Mouse (Mus musculus): ENCODE measurements at regions not wholly inside any gene's neighbourhood (a gene's known extent, or its start where the extent isn't known, plus 50 kb on each side); places are given as distances from the start of the nearest gene placed in this dataset.
"Not testable (repeated sequence)": the region's sequence is repeated elsewhere in the genome, so short reads cannot be mapped to it uniquely, and the experiment has no call there.

DNA sequence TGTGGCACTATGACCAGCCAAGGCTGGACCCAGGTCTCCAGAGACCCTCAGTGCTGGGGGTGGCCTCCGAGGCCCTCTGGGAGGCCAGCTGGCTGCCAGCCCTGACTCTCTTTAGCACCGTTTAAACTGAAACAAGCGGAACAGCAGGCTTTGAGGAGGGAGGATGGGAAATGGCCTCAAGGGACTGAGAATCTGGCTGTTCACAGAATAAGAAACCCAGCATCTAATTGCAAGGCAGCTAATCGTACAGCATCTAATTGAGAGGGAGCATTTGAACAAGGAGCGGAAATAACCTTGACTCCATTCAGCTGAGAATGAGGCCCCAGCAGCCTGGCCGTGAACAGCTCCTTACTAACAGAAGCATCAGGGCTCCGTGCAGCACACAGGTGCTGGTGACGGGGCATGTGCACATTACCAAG, 129.2 kb upstream of the Nabp1 start:
- in situ Hi-C loops (cut with MboI, MseI) = no loop called here

DNA sequence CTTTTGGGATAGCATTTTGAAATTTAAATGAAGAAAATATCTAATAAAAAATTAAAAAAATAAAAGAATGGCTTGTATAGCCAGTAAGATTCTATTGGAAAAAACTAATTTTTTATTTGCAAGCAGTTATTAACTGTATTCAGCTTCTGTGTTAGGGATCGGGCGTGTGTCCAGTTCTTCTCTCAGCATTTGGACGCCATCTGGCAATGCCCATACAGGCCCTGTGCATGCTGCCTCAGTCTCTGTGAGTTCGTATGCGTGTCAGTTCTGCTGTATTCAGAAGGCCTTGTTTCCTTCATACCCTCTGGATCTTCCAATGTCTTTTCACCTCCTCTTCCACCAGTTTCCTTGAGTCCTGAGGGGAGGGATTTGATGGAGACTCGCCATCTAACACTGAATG, 123.8 kb upstream of the Nabp1 start:
- in situ Hi-C loops (cut with MboI, MseI) = no loop called here

DNA sequence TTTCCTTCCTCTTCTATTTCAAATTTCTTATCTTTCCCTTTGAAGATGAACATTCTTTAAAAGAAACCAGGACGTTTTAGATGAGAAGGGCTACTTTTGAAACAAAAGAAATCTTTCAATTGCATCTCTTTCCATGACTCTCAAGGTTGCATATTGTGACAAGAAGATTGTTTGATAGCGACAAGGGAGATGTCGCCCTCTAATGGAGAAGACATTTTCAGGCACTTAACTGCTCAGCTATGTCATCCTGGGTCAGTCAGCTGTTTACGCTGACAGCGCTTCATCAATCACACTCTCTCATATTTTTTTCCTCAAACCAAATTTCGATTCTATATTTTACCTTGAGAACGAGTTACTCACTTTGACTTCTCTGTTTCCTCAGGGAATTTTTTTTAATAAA, 122.2 kb upstream of the Nabp1 start:
- in situ Hi-C loops (cut with MboI, MseI) = no loop called here

DNA sequence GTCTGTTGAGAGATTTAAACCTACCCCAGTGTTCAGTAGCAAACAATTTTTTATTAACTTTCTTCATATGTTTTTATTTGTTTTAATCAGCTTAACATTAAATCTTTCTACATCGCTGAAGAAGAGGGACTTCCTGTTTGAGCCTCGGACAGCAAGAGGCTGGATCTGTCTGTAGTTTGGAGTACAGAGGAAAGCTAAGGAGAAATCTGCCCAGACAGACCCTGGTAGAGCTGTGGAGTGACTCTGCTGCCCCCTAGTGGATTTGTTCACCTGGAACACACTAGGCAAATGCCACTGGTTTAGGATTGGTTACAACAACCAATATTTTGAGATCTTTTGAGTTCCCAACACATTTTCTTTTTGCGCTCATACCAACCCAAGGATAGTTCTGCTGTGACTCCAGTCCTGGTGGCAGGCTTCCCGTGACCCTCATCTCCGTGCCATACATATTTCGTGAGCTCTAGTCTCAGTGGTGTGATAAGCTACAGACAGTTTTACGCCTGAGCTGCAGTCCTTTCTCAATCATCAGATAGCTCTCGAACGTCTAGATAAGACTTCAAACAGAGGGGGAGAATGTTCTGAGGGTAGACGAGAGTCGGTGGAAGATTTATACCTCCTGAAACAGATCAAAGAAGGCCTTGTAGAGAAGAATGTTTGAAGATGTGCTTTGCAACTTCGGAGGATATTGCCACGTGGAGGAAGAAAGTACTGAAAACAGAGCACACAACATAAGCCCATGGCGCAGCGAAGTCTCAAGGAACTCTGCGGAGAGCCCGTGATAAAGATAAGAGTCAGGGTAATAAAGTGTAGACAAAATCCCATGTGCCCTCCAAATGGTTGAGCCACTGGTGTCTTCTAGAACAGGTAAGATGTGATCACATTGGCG, 119.0 kb upstream of the Nabp1 start:
- in situ Hi-C loops (cut with MboI, MseI) = loop anchor here (5.0 kb wide), 2 partner anchors 135 to 245 kb away; no protein-coding TSS in a partner anchor

DNA sequence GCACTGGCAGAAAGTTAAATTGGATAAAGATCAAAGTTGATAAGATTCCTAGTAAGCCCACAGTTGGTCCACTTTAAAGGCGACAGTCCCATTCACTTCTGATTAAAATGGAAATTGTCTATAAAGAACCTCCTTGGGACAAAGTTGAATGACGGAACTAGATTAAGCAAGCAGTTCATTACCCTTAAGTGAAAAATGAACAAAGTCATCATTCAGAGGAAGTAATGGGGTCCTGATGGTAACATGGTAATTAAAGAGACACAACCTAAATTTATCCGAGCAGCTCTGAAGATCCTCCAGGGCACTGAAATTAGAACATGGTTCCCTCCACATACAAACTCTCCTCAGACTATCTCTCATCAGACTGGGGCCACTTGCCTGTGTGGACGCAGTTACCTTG, 116.4 kb upstream of the Nabp1 start:
- in situ Hi-C loops (cut with MboI, MseI) = loop anchor here (5.0 kb wide), 2 partner anchors 132 to 242 kb away; no protein-coding TSS in a partner anchor

DNA sequence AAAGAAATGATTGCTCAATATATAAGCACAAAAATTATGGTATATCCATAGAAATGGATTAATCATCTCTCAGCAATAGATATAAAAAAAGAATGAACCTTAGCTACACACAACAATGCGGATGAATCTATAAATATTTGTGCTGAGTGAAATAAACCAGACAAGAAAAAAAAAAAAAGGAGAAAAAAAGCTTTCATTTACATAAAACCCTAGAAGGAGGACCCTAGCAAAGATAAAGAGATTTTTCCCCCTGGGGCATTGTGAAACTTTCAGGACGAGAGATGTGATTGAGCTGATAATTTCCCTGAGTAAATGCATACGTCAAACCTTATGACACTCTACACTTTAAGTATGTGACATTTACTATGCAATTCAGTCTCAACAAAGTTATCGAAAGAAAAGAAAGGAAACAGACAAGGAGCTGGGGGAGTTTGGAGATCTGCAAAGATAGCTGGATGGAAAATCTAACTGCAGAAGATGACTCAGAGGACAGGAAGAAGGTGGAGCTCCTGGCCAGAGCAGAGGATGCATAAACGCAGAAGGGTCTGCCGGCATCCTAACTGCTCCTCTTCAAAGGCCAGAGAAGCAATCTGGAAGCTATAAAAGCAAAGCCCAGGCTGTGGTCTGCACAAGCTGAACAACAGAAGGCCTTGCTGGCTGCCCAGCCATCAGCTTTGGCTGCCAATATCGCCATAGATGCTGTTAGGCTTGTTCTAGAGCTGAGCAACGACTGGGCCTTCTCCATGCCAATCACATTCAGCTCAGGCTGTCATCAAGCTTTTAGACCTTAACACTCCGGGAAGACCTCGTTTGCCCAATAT, 115.6 kb upstream of the Nabp1 start:
- in situ Hi-C loops (cut with MboI, MseI) = no loop called here

DNA sequence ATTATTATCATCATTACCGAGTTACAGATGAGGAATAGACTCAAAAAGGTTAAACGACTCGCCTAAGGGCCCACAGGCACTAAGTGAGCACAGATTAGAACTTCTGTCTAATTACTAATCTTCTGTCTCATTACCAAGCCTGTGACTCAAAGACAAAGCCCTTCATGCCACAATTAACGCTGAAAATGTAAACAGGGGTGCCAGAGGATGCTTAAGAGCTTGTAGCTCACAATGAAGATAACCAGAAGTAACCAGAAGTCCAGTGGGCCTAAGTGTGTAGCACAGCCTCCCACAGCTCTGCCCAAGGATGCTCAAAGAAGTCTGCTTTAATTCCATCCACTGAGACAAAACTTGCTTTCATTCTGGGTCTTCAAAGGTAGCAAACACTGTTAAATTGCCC, 113.7 kb upstream of the Nabp1 start:
- in situ Hi-C loops (cut with MboI, MseI) = no loop called here

DNA sequence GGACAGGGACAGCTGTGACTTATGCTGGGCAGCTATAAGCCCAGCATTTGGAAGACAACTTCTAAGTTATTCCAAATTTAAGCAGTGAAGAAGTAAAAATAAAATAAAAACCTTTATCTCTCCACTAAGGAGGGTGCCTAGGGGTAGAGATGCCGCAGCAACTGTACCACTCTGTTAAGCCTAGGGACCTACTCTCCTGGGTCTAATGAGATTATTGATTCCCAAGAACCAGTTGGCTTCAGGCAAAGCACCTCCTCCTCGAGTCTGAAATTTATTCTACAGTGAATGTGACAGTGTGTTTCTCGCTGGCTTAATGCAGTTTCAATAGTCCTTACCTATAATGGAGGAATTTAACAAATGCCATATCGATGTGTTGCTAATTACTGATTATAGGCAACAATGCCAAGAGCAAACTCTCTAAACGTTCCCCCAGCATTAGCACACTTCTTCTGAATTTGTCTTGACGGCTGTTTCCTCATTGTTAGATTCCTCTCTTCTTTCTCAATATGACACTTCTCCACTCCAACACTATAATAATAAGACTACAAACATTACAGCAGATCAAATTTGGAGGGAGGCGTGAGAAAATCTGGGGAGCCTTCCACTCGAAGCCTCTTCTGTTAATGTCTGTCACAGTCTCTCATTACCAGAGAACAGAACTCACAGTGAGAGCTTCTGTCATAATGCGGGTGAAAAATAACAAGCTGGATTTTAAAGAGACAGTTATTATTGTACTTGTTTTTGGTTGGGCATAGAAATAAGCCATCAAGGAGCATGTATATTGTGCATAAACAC, 112.6 kb upstream of the Nabp1 start:
- in situ Hi-C loops (cut with MboI, MseI) = no loop called here

DNA sequence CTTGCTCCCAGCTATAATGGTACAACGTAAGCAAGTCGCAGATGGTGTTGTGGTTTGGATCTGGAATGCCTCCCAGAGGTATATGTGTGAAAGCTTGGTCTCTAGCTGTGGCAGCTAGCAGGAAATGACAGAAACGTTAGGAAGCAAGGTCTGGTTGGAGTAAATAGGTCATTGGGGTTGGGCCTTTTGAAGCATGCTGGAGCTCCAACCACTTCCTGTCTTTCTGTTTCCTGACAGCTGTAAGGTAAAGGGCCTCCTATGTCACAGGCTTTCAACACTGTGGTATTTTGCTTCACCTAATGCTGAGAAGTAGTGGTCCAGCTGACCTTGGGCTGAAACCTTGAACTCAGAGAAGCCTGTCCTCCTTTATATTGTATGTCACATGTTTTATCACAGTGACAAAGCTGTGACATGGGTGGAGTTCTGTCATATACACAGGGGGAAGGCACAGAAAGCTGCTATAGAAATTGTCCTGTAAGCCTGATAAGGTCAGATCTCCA, 106.8 kb upstream of the Nabp1 start:
- in situ Hi-C loops (cut with MboI, MseI) = loop anchor here (5.0 kb wide), 2 partner anchors 53 to 68 kb away; no protein-coding TSS in a partner anchor

DNA sequence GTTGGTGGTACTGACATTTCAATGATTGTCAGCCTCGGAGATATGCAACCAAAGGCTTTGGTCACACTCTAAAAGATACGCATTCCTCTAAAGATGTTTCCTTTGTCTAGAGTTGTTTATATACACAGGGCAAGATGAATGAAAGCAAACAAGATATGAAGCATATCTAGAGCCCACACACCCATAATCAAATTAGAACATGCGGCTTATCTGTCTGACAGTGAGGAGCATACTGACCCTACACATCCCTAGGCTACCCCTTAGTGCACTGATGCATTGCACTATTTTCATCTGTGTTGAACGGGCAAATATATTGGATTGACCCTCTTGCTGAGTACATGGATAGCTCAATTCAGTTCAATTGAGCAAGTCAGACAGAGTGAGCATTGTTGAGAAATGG, 105.6 kb upstream of the Nabp1 start:
- in situ Hi-C loops (cut with MboI, MseI) = loop anchor here (5.0 kb wide), 2 partner anchors 52 to 67 kb away; no protein-coding TSS in a partner anchor

DNA sequence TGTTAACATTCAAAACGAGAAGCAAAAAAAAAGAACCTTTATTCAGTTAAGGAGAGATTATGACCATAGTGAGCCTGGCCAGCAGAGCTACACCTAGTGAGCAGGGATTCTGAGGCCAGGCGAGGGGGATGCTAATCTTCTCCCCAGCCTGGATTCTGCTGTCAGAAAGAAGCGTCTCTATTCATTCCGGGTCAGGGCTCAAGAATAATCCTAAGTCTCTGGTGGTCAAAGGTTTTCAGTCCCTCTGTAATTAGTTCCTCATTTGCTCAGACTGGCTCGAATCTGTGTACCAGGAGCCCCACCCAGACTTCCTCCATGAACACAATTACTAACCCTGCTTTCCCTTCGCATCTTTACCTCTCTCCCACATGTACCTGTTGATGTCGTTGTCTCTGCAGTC, 101.8 kb upstream of the Nabp1 start:
- in situ Hi-C loops (cut with MboI, MseI) = loop anchor here (5.0 kb wide), 2 partner anchors 48 to 63 kb away; no protein-coding TSS in a partner anchor

DNA sequence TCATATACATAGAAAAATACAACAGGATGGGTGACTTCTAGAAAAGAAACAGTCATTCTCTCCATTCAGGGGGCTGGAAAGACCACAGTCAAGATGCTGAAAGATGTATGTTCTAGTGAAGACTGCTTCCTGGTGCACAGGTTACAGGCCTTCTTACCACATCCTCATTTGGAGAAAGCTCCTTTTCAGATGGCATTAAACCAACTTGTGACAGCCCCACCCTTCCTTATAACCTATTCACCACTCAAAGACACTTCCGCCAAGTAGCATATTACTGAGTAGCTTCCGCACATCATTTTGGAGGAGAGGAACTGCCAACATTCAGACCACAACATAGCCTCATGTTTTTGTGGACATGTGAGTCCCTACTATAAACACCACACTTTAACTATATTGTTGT, 99.5 kb upstream of the Nabp1 start:
- in situ Hi-C loops (cut with MboI, MseI) = loop anchor here in 1 of 2 experiments (5.0 kb wide), 1 partner anchor 35 kb away; no protein-coding TSS in a partner anchor

DNA sequence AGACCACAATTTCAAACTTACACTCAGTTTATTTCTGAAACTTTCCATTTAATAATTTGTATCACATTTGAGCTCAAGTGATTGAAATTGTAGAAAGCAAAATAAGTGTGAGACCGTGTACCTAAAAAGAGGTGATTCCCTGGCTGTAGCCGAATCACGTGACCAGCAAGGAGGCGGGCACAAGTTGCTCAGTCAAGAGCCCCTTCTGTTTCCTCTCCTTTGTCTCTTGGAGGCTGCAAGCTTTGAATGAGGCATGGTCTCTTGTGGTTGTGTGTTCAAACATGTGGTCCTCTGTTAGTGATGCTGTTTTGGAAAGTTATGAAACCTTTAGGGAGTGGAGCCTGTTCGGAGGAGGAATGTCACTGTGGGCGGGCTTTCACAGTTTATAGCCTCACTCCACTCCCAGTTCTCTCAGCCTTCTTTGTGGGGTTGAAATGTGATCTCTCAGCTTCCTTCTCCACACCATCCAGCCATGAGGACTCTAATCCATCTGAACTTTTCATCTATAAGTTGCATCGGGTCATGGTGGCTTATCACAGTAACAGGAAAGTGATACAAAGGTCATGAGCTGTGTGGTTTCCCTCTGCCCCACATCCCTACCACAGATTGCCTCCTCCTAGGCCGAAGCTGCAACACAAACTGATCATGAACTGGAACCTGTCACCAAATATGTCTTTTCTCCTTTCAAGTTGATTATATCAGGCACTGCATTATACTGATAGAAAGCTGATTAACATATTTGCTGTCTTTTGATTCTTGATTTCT, 94.3 kb upstream of the Nabp1 start:
- in situ Hi-C loops (cut with MboI, MseI) = no loop called here

DNA sequence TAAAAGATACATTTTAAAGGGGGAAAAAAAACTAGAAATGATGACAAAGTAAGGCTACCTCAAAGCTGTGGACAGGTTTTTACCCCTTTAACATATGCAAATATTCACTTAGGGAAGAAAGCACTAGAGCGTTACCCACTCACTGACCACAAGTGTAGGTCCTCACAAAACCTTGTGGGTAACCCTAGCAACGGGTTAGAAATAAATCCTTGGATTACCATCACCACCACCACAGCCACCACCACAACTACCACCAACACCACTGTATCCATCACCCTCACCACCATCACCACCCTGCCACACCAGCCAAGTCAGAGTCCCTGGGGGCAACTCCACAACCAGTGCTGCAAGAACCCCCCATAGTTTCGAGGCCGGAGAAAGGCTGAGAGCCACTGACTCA, 91.4 kb upstream of the Nabp1 start:
- in situ Hi-C loops (cut with MboI, MseI) = no loop called here

DNA sequence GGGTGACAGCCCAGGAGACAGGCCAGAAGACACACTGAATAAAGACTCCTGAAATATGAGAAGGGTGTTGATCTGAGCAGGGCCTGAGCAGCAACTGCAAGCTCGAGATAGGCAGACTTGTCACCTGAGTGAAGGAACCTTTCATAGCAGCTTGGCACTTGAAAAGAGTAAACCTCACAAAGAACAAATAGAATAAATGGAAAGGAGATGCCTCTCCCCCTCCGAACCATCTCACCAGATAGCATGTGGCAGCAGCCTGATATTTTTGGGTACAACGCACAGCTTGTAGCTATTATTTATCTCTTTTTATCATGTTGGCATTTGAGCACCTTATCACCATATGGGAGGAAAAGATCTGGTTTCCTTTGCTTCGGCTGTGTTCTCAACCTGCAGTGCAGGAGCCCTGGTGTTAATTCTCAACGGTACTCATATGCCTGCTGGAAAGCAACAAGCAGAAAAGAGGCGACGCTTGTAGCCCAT, 88.0 kb upstream of the Nabp1 start:
- in situ Hi-C loops (cut with MboI, MseI) = no loop called here

DNA sequence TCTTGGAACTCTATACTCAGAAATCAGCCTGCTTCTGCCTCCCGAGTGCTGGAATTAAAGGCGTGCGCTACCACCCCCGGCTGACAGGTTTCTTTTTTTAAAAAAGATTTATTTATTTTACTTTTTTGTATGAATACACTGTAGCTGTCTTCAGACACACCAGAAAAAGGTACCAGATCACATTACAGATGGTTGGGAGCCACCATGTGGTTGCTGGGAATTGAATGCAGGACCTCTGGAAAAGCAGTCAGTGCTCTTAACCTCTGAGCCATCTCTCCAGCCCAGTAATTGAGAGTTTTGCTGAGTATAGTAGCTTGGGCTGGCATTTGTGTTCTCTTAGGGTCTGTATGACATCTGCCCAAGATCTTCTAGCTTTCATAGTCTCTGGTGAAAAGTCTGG, 78.4 kb upstream of the Nabp1 start:
- in situ Hi-C loops (cut with MboI, MseI) = not testable (repeated sequence)

DNA sequence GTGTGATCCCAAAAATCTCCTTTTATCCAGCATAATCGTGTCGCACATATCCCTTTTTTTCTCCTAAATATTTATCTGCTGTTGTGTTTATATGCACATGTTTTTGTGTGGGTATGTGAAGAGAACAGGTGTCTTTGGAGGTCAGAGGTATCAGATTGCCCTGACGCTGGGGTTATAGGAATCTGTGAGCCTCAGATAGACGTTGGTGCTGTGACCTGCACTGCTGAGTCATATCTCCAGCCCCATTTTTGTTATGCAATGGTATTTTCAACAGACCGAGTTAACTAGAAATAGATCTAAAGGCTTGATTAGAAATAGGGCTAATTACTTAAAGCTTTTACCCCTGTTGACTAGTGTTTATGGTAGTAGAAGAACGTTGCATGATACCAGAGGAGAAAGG, 75.5 kb upstream of the Nabp1 start:
- in situ Hi-C loops (cut with MboI, MseI) = no loop called here

DNA sequence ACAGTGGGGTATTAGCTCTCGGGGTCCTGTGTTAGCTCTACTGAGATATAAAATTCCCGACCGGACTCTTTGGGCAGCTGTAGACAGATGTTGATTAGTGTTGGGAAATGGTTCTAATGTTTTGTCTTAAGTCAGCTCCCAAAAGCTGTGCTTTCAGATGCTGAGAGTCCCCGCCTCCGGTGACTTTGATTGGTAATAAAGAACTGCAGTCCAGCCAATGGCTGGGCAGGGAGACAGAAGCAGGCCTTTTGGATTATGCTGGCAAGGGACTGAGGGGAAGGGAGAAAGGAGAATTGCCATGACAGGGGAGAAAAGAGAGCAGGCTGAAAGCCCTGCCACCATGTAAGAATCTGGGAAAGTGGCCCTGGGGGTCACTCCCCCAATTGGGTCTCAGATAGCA, 73.4 kb upstream of the Nabp1 start:
- in situ Hi-C loops (cut with MboI, MseI) = no loop called here

DNA sequence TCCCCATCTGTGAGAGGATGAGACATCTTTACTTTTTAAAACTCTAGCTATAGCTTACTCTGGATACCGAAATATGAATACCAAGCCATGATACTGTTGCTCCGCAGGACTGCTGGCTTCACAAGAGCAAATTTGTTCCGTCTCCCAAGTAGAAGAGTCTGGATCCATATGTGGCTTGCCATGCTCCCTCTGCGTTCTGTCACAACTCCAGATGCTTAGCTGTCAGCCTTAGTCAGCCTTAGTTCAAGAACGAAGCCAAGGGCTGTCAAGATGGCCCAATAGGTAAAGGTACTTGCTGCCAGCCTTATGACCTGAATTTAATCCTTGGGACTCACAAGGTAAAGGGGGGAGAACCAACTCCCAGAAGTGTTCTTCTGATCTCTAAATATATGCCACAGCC, 64.6 kb upstream of the Nabp1 start:
- in situ Hi-C loops (cut with MboI, MseI) = loop anchor here in 1 of 2 experiments (5.0 kb wide), 1 partner anchor 34 kb away; no protein-coding TSS in a partner anchor

DNA sequence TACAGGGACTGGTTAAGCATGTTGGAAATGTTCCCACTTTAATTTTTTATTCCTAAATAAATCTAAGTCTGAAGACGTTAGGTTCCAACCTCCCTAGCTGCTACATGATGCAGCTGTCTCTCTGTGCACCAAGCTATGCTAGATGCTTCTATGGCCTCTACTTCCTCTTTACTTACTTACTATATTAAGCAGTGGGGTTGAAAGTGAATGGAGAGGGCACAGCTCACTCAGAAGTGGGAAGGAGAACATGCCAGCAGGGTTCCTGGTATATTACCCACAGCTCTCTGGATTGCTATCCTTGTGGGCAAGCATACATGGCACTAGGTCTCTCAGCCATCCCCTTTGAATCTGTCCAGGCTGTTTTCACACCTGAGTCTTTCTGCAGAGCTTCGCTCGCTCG, 61.4 kb upstream of the Nabp1 start:
- in situ Hi-C loops (cut with MboI, MseI) = loop anchor here in 1 of 2 experiments (5.0 kb wide), 1 partner anchor 38 kb away; no protein-coding TSS in a partner anchor

All from T-helper 17 cell (primary cell).